Mouse (Mus musculus) bone marrow, adult 2 months (tissue): ENCODE measurements around the gene Zdhhc23. TPM values are rescaled to one million over a fixed set of nuclear protein-coding genes. Genes with fewer than 3 reads are reported as not detected.

Experiments
- H3K27ac ChIP-seq: fragments of 200-500 bp; 2 replicates; pipeline ENCODE4 v1.5.1; 2012; ENCODE audit warnings: low read depth, mild to moderate bottlenecking, control low read depth, inconsistent platforms, low read length; ENCODE audit not compliant: control insufficient read depth, poor library complexity, insufficient read depth
- H3K4me1 ChIP-seq: fragments of 200-500 bp; 2 replicates; pipeline ENCODE4 v1.6.1; 2011; ENCODE audit warnings: low read length; ENCODE audit not compliant: control insufficient read depth, insufficient read depth
- H3K4me3 ChIP-seq: fragments of 200-500 bp; replicated peaks from 2 replicates; pipeline ENCODE3; 2011; ENCODE audit warnings: mild to moderate bottlenecking, low read depth, low read length, control low read depth; ENCODE audit not compliant: control insufficient read depth
- CTCF ChIP-seq: fragments of 200-500 bp; IDR thresholded peaks from 2 replicates; pipeline ENCODE4 v1.5.1; 2011; ENCODE audit warnings: low read length, control low read depth; ENCODE audit not compliant: control insufficient read depth, insufficient read depth
- POLR2A ChIP-seq: fragments of 200-500 bp; IDR thresholded peaks from 2 replicates; pipeline ENCODE4 v1.6.1; 2011; ENCODE audit warnings: low read depth, mild to moderate bottlenecking, control low read depth, low read length, borderline replicate concordance; ENCODE audit not compliant: control insufficient read depth
- WGBS: fragments of 180-500 bp; shearing (Covaris S2); methylation state at CpG from one replicate; pipeline ENCODE4 v1.1.7; 2018; 5-methylcytosine and 5-hydroxymethylcytosine counted together
- polyA plus RNA-seq: library from polyadenylated mRNA; stranded (reverse); fragments of >200 nt; gene quantifications from 2 replicates; pipeline ENCODE4 v1.2.4, GENCODE M21; 2011; ENCODE audit warnings: low replicate concordance; ENCODE audit not compliant: missing spikeins, insufficient read depth, insufficient read length

The Zdhhc23 gene
- polyA plus RNA-seq, 1 experiment: 1.5 TPM

DNA sequence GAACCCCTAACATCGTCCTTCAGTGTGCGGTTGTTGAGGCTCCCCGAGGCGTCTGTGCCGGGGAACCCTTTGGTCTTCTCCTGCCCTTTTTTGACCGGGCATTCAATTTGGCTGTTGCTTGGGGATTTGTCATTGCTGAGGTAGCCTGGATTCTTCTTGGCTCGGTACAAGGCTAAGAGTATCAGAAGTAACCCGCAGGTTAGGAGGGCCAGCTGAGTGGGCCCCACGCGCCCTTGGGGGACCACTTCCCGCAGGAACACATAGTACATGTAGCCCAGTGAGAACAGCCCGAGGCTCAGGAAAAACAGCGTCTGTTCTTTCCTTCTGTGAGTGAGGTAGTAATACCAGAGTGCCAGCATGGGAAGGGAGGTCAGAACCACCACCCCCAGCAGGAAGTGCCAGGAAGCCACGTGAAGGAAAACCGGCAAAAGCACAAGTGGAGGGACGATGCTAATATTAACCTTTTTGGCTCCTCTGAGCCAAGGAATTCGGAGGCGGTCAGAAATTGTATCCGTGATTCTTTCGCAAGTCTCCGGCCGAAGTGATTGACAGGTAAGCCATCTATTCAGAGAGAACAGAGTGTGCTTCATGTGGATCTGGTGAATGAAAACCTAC, 5.9 kb downstream of the Zdhhc23 start:
- TF ChIP-seq CTCF: no peak
- TF ChIP-seq POLR2A: no peak
- 84% methylated on average over 22 of the region's 22 CpGs for WGBS
- H3K4me1 ChIP-seq: no peaks in the 10 kb centered on the region
- no peak overlapping the region for H3K4me3 ChIP-seq
- H3K27ac ChIP-seq: no peak overlapping the region

DNA sequence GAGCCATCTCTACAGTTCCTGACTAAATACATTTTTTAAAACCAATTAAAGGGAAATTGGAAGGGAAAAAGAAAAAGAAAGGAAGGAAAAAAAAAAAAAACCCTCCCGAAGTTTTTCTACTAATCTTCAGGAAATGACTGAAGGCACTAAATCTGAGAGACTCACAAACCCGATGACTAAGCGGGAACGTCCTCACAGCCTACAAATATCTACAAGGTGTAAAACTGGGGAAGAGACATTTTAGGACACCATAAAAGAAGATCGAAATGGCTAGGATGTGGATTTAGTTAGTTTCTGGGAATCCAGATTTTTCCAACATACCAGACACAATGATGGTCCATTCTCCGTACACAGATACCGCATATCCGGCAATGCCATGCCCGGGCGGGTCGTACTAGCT, 6.4 kb downstream of the Zdhhc23 start:
- no peak overlapping the region for H3K4me3 ChIP-seq
- TF ChIP-seq POLR2A (no peak), CTCF (no peak)
- 78% methylated on average over 11 of the region's 11 CpGs for WGBS
- H3K4me1 ChIP-seq: no peaks in the 10 kb centered on the region
- H3K27ac ChIP-seq: no peak overlapping the region

DNA sequence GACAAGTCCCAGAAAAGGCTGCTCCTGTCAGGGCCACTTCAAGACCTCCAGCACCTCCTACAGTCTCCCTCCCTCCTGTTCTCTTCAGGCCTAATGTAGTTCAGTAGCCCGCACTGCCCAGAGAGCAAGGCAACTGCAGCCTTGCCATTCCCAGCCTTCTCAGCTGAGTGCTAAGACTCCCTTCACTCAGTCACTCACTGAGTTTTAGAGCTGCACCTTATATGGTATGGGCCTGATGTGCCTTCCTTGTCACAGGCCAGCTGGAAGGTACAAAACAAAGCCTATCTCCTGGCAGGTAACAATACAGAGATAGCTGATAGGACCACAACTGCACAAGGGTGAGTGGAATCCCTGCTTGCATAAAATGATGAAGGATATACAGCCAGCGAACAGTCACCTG, 7.2 kb downstream of the Zdhhc23 start:
- H3K4me1 ChIP-seq: no peaks in the 10 kb centered on the region
- no peak overlapping the region for H3K4me3 ChIP-seq
- H3K27ac ChIP-seq: no peak overlapping the region
- 86% methylated on average over 2 of the region's 2 CpGs for WGBS
- no peak for TF ChIP-seq CTCF
- TF ChIP-seq POLR2A: no peak

DNA sequence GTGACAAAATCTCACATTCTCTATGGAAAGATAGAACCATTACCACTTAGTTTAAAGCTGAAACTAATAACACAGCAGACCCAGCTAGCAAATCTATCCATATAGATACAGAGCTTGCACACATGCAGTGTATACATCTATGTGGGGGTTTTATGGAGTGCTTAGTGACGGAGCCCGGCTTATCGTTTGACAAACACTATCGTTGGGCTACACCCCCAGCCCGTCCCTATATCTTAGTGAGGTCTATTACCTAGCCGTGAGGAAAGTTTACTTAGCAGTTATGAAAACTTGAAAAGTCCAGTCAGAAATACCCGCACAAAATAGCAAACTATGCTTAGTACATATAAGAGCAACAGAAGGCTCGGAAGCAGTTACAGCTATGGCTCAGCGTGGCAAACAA, 7.8 kb downstream of the Zdhhc23 start:
- Histone ChIP-seq H3K4me1 (no peaks in the 10 kb centered on the region), H3K27ac (no peak overlapping the region), H3K4me3 (no peak overlapping the region)
- TF ChIP-seq CTCF (no peak), POLR2A (no peak)
- 86% methylated on average over 9 of the region's 9 CpGs for WGBS

- H3K27ac ChIP-seq: no peak overlapping the region
- H3K4me1 ChIP-seq: no peaks in the 10 kb centered on the region
- no peak for TF ChIP-seq CTCF
- TF ChIP-seq POLR2A: no peak
- WGBS: 87% methylated on average over 11 of the region's 11 CpGs
- no peak overlapping the region for H3K4me3 ChIP-seq
Measured at GRCm38 (mm10) chr16:43971189-43971588, 8.4 kb downstream of the Zdhhc23 start.

DNA sequence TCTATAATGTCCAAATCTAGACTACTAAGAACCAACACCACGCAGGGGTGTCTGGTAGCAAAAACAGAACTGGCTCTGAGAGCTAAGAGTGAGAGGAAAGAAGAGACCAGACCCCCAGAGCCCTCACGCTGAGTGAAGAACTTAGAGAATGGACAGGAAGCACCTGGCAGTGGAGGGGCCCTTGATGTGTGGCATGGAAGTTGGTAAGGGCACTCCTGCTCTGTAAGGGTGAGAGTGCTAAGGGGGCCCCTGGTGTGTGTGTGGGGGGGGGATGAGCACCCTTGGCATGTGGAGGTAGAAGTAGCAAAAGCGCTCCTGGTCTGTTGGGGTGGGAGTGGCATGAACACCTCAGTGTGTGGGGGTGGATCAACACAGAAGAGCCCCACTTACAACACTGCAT, 9.2 kb downstream of the Zdhhc23 start:
- Histone ChIP-seq H3K27ac (no peak overlapping the region), H3K4me3 (no peak overlapping the region), H3K4me1 (no peaks in the 10 kb centered on the region)
- TF ChIP-seq POLR2A (no peak), CTCF (no peak)
- WGBS: 31% methylated on average over 3 of the region's 3 CpGs

DNA sequence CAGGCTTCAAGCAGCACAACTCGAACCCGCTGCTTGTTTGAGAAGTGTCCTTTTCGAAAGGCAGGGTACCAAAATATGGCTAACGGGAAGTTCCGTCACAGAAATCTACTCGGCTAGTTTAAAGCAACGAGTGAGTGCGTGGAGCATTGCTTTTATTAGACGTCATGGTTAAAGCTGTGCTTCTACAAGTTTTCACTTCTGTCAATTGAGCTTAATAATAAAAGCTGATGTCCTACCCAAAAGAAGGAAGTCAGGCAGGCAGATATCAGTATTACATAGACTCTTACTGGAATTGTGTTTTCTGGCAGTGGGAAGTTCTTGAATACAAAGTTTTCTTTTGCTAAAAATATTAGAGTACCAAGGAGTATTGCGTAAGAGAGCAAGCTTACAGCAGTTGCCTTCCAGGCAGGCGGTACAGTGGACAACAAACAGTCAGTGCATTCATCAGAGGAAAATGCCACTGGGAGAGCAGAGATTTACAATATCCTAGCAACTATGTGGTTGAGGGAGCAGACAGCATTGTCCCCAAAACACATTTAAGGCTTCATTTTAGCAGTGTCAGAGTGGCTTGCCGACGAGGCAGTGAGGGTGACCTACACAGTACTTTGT, 13.7 kb downstream of the Zdhhc23 start:
- 74% methylated on average over 13 of the region's 13 CpGs for WGBS
- TF ChIP-seq POLR2A (no peak), CTCF (no peak)
- Histone ChIP-seq H3K4me3 (no peak overlapping the region), H3K27ac (no peak overlapping the region), H3K4me1 (no peaks in the 10 kb centered on the region)

DNA sequence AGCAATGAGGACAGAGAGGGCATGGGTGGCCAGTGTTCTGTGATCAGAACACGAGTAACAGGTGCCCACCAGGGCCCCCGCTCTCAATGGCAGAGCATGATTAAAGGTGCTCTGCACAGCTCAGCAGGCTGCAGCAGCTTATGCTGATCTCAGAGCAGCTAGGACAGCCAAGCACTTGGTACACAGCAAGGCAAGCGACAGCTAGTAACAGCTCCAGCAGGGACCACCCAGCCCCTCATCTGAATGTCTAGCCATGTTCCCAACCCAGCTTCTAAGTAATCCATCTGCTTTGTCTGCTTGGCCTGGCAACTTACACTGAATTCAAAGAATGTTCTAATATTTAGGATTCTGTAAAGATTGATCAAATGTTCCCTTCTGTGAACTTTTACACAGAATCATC, 15.8 kb downstream of the Zdhhc23 start:
- 89% methylated on average over 3 of the region's 3 CpGs for WGBS
- TF ChIP-seq CTCF: no peak
- Histone ChIP-seq H3K4me1 (no peaks in the 10 kb centered on the region), H3K27ac (no peak overlapping the region), H3K4me3 (no peak overlapping the region)

DNA sequence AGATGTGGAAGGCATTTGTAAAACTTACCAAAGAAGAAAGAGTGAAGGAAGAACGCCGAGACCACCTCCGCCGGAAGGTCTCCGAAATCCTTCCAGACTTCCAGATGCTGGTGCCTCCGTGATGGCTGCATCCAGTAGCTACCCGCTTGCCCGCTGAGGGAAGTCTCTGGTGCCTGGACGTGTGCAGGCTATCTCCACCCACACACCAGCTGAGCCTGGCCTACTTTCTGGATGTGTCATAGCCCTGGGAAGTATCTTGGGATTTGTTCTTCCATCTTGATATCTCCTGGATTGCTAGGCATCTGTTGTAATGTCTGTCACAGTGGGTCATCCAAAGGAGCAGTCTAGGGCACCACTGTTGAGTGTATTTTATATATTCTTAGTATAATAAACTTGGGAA, 16.3 kb downstream of the Zdhhc23 start:
- no peaks in the 10 kb centered on the region for H3K4me1 ChIP-seq
- TF ChIP-seq POLR2A: no peak
- TF ChIP-seq CTCF: no peak
- 87% methylated on average over 9 of the region's 9 CpGs for WGBS
- H3K4me3 ChIP-seq: no peak overlapping the region
- no peak overlapping the region for H3K27ac ChIP-seq
